ENCODE assay signal across 31 mouse cellular contexts in the genomic region with DNA sequence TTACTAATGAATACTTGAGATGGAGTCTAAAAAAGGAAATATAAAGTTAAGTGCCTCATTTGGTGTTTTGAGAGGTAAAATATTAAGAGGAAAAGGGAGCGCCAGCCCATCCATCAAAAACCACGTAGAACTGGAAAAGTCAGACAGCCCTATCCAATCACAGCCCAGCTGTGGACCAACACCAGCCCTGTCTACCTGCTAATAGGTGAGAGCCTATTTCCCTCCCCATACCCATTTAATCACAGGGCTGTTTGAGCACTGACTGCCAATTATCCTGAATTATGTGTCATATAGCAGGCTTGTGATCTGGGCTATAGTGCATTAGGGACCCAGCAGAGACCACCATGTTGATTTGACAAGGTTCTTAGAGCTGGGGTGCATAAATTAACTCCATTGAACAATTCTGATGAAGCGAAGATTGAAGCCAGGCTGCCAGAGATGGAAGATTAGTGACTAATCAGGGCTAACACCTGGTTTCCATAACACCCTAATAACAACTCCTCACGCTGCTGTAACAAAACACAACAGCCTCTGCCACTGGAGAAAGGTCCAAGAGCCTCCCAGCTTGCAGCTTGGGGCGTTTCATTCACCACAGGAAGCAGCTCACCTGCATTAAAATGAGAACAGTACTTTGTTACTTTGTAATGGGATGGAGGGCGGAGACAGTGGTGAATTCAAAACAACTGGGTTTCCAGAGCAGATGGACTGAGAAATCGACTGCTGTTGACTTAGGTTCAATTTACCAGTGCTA.
DNase-seq lines count a peak whose midpoint lies in the region; ATAC-seq lines count a peak whose summit lies in the region.
"Had no signal": no experiment of that assay in that cellular context is flagged by ENCODE, and none has a peak within 500 bp of the region (broad histone marks: within the 10 kb centered on the region; RNA-seq: fewer than 3 reads in every experiment).

No protein-coding gene starts in this region.

- 24% methylated on average over 7 of the region's 7 CpGs for WGBS in forebrain, embryonic 14.5 days
- WGBS in forebrain, embryonic 15.5 days, result 34% methylated on average over 7 of the region's 7 CpGs
- WGBS in heart, embryonic 11.5 days (ENCODE audit: insufficient replicate concordance), result 54% methylated on average over 7 of the region's 7 CpGs

- H3K27ac ChIP-seq in forebrain, embryonic 14.5 days (ENCODE audit: low read depth, low read length), result no peak overlapping the region
- H3K27ac ChIP-seq in forebrain, embryonic 15.5 days (replicated peaks), result no peak overlapping the region
- no peak overlapping the region for H3K27ac ChIP-seq in heart, embryonic 11.5 days (ENCODE audit: low read depth, low read length)
- H3K27ac ChIP-seq: embryonic facial prominence, embryonic 12.5 days; gastrocnemius, adult 2 months; heart, embryonic 15.5 days; hindbrain, embryonic 14.5 days; intestine, embryonic 15.5 days; layer of hippocampus, adult 2 months; limb, embryonic 15.5 days; liver, embryonic 14.5 days; lung, embryonic 15.5 days; macrophage; midbrain, embryonic 15.5 days; neural tube, embryonic 12.5 days had no signal

- no peak overlapping the region for H3K4me3 ChIP-seq in forebrain, embryonic 14.5 days (ENCODE audit: low read depth, low read length)
- H3K4me3 ChIP-seq in forebrain, embryonic 15.5 days, result no peak overlapping the region
- no peak overlapping the region for H3K4me3 ChIP-seq in heart, embryonic 11.5 days (ENCODE audit: low read depth, low read length)
- H3K4me3 ChIP-seq: embryonic facial prominence, embryonic 12.5 days; gastrocnemius, adult 2 months; heart, embryonic 15.5 days; intestine, embryonic 15.5 days; layer of hippocampus, adult 2 months; limb, embryonic 15.5 days; lung, embryonic 15.5 days; midbrain, embryonic 15.5 days; neural tube, embryonic 12.5 days had no signal

- ATAC-seq in forebrain, embryonic 14.5 days, result 0 out of 2 replicates have a peak, but pooled peaks have one; percentile 42
- ATAC-seq in forebrain, embryonic 15.5 days (replicated peaks), result no peak
- no peak for ATAC-seq in heart, embryonic 11.5 days (replicated peaks; ENCODE audit: insufficient number of reproducible peaks, low FRiP score, low TSS enrichment)
- ATAC-seq: activated CD4-positive, CD25-positive, alpha-beta regulatory T cell, adult 4 months; intestine, embryonic 15.5 days; midbrain, embryonic 15.5 days had no signal

- H3K4me1 ChIP-seq in forebrain, embryonic 14.5 days (ENCODE audit: control insufficient read depth, insufficient read depth, low read length), result peaks cover 4% of the 10 kb centered on the region; the same call in 1 of the 2 replicates
- 0 out of 2 replicates have a peak, but pooled peaks cover 3% of the 10 kb centered on the region for H3K4me1 ChIP-seq in forebrain, embryonic 15.5 days
- H3K4me1 ChIP-seq in heart, embryonic 11.5 days (ENCODE audit: control insufficient read depth, insufficient read depth, low read length), result no peaks in the 10 kb centered on the region
- H3K4me1 ChIP-seq: heart, embryonic 15.5 days; intestine, embryonic 15.5 days; lung, embryonic 15.5 days; midbrain, embryonic 15.5 days; neural tube, embryonic 12.5 days had no signal

- no peak overlapping the region for H3K4me2 ChIP-seq in forebrain, embryonic 14.5 days (ENCODE audit: low read length)
- H3K4me2 ChIP-seq in forebrain, embryonic 15.5 days (replicated peaks), result no peak overlapping the region
- H3K4me2 ChIP-seq in heart, embryonic 11.5 days, result no peak overlapping the region
- H3K4me2 ChIP-seq: embryonic facial prominence, embryonic 12.5 days; heart, embryonic 15.5 days; hindbrain, embryonic 14.5 days; intestine, embryonic 15.5 days; limb, embryonic 15.5 days; lung, embryonic 15.5 days; midbrain, embryonic 15.5 days; neural tube, embryonic 12.5 days had no signal

- H3K27me3 ChIP-seq in forebrain, embryonic 14.5 days (replicated peaks; ENCODE audit: control insufficient read depth, insufficient read depth, low read length), result no peaks in the 10 kb centered on the region
- no peaks in the 10 kb centered on the region for H3K27me3 ChIP-seq in forebrain, embryonic 15.5 days
- H3K27me3 ChIP-seq in heart, embryonic 11.5 days (ENCODE audit: control insufficient read depth, insufficient read depth, low read length), result no peaks in the 10 kb centered on the region
- H3K27me3 ChIP-seq: embryonic facial prominence, embryonic 12.5 days; heart, embryonic 15.5 days; intestine, embryonic 15.5 days; limb, embryonic 15.5 days; lung, embryonic 15.5 days; midbrain, embryonic 15.5 days; neural tube, embryonic 12.5 days had no signal

- no peaks in the 10 kb centered on the region for H3K9me3 ChIP-seq in forebrain, embryonic 14.5 days (replicated peaks; ENCODE audit: control insufficient read depth, low read length)
- no peaks in the 10 kb centered on the region for H3K9me3 ChIP-seq in forebrain, embryonic 15.5 days
- H3K9me3 ChIP-seq in heart, embryonic 11.5 days (replicated peaks; ENCODE audit: control insufficient read depth, low read length), result no peaks in the 10 kb centered on the region
- H3K9me3 ChIP-seq: embryonic facial prominence, embryonic 12.5 days; heart, embryonic 15.5 days; intestine, embryonic 15.5 days; limb, embryonic 15.5 days; lung, embryonic 15.5 days; midbrain, embryonic 15.5 days; neural tube, embryonic 12.5 days had no signal

- no peaks in the 10 kb centered on the region for H3K36me3 ChIP-seq in forebrain, embryonic 14.5 days (ENCODE audit: control insufficient read depth, insufficient read depth, low read length)
- no peaks in the 10 kb centered on the region for H3K36me3 ChIP-seq in forebrain, embryonic 15.5 days
- H3K36me3 ChIP-seq in heart, embryonic 11.5 days (ENCODE audit: control insufficient read depth, insufficient read depth, low read length), result no peaks in the 10 kb centered on the region
- H3K36me3 ChIP-seq: embryonic facial prominence, embryonic 12.5 days; heart, embryonic 15.5 days; intestine, embryonic 15.5 days; limb, embryonic 15.5 days; lung, embryonic 15.5 days; midbrain, embryonic 15.5 days; neural tube, embryonic 12.5 days had no signal

- no peak for DNase-seq in forebrain, embryonic 14.5 days (ENCODE audit: low spot score)
- DNase-seq in R1 (ENCODE audit: low read depth, low spot score), result peak; percentile 85
- DNase-seq in forelimb bud, embryonic 11.5 days (ENCODE audit: low read depth, low spot score), result peak; percentile 78
- DNase-seq in Muller cell, postnatal 12 days (ENCODE audit: inconsistent ontology term), result no peak
- DNase-seq in kidney, postnatal 4 days, result no peak
- DNase-seq: adrenal gland, postnatal 10 days; cerebellum, adult 2 months; cerebellum, postnatal 25 days; gastrocnemius, adult 2 months; heart, postnatal 36 days; kidney, adult 9 months; kidney, postnatal 14 days; layer of hippocampus, postnatal 36 days; retina, postnatal 1 day; right cerebral cortex, postnatal 25 days; spleen, adult 18-20 months; thymus, postnatal 25 days had no signal

- no peak overlapping the region for H3K9ac ChIP-seq in forebrain, embryonic 14.5 days (ENCODE audit: low read length)
- H3K9ac ChIP-seq in forebrain, embryonic 15.5 days (replicated peaks), result no peak overlapping the region
- no peak overlapping the region for H3K9ac ChIP-seq in heart, embryonic 11.5 days (ENCODE audit: low read depth, low read length)
- H3K9ac ChIP-seq: embryonic facial prominence, embryonic 12.5 days; heart, embryonic 15.5 days; hindbrain, embryonic 14.5 days; intestine, embryonic 15.5 days; limb, embryonic 15.5 days; liver, embryonic 14.5 days; lung, embryonic 15.5 days; midbrain, embryonic 15.5 days; neural tube, embryonic 12.5 days had no signal

Comparison
In these comparisons a context has a peak if more than half of its experiments do, and no peak if none do; other contexts are left out.
1. DNase-seq: peak in R1 (single experiment) and forelimb bud, embryonic 11.5 days (single experiment); none in forebrain, embryonic 14.5 days (single experiment), Muller cell, postnatal 12 days (single experiment) and kidney, postnatal 4 days (0 of 2).